Mouse (Mus musculus) kidney, postnatal 25 days (tissue): ENCODE data around the gene Gzmk.

Experiments
- DNase-seq, 2 experiments: peaks; one replicate each; pipeline ENCODE4 v3.0.0; 2021; ENCODE audit warnings: mixed read lengths in 2 of 2

Gzmk gene

DNA sequence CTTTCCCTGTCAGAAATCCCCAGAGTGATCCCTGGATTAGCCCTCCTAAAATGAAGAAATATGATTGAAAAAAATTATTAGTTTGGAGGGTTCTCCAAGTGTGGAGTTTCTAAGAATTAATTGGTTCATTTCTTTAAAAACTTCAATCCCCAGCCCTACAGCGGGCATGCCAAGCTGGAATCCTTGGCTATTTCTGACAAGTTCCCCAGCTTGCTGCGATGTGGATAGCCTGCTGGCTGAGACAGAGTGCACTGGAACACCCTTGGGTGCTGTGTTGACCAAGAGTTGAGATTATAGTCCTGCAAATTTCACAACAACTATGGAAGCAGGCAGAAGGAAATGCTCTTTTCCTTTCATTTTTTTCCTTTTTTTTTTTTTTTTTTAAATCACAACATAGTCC, 24.1 kb downstream of the Gzmk start:
- no peak for DNase-seq

DNA sequence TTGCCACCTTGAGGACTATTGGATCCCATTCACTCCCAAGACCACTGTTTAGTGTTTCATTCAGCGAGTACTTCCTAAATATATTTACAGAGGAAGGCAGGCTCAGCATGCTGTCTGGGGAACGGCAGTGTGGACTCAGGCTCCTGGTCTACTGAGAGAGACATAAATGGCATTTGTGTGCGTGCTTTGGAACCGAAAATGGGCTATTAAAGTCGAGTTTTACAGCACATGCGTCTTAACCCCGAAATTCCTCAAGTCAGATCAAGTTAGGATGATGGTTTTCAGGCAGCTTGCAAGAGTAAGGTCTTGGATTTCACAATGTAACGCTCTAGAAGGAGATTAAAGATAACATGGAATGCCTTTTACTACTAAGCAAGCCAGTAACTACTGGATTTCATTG, 25.0 kb downstream of the Gzmk start:
- DNase-seq, result no peak

DNA sequence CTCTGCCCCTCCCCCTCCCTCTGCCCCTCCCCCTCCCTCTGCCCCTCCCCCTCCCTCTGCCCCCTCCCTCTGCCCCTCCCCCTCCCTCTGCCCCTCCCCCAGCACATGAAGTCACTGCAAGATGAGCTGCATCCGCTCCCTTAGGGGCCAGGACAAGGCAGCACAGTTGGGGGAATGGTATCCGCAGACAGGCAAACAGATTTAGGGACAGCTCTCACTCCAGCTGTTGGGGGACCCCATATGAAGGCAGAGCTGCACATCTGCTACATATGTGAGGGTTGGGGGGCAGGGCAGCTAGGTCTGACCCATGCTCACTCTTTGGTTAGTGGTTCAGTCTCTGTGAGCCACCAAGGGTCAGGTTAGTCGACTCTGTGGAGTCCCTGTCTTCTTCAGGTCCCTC, 26.4 kb downstream of the Gzmk start:
- no peak for DNase-seq

DNA sequence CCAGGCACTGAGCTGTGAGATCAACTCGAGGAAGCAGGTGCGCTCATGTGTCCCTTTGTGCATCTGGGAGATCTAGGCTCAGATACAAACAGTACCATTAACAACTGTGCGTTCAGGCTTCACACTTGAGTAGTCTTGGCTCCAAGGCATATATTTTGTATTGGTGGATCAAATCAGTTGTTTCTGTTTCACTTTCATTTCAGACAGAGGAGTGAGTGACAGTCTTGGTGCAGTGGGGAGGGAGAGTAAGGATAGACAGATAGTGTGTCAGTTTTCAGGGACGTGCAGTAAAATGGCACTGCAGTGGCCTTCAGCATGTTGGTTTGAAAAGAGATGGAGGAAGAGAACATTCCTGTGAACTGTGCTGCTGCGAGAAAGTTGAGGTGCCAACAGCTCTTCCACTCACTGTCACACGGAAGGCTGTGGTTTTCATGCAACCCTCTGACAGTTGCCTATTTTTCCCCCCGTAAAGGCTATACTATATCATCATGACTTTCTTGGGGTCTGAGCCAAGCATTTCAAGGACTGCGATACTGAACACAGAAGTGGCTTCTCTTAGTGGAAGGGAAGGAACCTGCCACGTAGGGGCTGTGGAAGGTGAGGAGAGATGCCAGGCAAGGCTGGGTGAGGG, 27.7 kb downstream of the Gzmk start:
- DNase-seq, result no peak

DNA sequence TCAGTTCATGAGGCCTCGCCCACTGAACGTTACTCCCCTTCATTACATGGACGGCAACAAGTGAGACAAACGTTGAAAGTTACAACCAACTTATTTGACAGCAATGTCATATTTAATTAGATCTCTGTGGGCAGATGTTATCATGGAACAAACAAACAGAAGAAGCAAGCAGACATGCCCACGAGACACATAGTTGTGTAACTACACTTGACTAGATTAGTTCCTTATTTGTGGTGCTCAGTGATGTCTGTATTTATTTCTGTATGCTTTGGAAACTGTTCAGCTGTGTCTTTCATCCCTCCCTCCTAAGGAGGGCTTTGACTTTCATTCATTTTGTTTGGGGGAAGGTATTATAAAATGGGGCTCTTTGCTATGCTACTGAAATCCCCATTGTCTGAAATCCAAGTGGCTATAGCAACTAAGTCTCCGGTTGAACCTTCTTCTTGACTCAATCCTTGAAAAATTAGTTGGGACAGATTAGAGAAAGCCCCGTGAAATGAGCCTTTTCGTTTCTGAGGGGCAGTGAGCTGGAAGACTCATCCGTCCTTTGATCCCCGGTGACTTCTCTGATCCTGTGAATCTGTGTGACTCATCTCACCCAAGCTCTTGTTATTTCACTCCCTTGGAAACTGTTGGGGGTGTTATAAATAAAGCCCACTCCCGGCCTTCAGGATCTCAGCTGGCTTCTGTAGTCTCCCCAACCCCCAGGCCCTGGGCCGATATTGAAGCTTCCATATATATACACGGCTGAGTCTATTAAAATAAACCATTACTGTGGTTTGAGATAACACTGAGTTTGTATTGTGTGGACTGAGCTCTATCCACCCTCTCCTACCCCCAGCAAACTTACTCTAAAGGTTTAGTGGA, 28.7 kb downstream of the Gzmk start:
- no peak for DNase-seq

DNA sequence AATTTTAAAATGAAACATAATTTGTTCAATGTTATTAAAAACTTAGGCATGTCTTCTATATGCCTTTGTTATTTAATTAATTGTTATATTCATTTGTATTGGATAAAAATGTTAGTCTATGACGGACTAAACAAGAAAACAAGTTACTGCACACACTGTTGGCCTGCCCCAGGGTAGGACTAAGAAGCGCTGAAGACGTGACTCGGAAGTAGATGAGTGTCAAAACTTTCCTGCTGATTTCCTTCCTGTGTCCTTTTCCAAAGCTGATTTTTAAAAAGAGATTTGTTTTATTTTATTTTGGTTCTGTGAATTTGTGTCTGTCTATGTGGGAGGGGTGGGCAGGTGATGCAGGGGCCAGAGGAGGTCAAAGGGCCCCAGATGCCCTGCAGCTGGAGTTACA, 42.0 kb downstream of the Gzmk start:
- no peak for DNase-seq

DNA sequence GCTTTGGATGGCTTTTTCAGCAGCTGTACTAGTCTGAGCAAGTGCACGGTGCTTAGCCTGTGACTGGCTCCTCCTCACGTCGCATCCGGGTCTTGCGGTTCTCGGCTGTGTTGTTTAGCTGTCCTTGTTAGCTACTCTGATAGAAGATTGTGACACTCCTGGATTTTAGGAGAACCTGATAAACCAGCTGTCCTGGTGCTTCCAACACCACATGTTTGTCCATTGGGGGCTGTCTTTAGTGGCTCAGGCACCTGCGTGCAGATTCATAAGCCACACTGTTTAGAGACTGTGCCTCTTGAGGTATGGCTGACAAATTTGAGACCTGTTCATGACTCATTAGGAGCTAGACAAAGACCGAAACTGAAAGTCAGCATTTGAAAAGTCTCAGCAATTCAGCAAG, 42.4 kb downstream of the Gzmk start:
- DNase-seq, result no peak

DNA sequence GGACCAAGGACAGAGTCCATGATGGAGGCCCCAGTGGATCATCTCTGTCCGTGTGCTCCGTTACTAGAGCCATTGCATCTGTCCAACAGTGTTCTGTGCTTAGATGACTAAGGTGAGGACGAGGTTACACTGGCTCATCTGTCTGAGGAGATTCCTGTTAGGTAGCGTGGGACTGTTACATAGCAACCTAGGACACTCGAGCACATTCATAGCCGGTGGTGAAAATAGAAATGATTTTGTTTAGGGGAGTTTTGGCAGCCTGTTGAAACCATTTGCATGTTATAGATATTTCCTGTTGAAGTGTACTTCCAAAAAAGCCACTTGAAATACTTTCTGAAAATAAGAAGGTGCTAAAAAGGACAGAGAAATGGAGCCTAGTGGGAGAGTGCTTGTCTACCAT, 51.5 kb downstream of the Gzmk start:
- DNase-seq, result no peak

DNA sequence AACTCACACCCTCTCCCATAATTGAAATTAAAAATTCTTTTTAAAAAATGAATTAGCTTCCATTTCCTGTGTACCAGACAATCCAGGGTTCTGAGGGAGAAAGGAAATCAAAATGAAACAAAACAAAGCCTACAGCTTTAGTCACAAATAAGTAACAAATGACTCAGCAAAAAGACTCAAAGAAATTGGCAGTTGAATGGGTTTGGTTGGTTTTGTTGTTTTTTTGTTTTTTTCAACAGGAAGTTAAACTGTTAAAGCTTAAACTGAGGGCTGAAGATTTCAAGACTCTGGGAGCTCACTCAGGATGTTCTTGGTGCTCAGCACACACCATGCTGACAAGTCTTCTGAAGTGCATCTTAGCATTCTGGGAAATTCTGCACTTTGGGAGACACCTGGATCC, 55.5 kb downstream of the Gzmk start:
- no peak for DNase-seq

DNA sequence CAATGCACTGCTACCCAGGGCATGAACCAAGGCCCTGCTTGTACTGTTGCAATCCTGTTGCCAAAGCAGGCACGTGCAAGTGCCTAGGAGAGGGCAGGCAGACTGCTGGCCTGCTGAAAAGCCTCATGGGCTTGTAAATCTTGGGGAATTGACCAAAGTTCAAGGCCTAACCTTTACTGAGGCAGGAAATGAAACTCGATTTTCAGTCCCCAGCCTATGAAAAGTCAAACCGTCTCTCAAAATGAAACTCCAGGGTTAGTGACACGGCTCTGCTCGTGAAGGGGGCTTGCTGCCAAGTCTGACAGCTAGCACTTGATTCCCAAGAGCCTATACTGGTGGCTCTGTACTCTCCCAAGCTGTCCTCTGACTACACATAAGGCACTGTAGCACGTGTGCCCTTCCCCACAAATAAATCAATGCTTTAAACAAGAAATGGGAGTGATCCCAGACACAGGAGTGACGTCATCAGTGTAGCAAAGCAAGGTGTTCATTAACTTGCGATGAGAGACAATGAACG, 57.6 kb downstream of the Gzmk start:
- peak in 1 of 2 experiments; percentile 3 for DNase-seq

DNA sequence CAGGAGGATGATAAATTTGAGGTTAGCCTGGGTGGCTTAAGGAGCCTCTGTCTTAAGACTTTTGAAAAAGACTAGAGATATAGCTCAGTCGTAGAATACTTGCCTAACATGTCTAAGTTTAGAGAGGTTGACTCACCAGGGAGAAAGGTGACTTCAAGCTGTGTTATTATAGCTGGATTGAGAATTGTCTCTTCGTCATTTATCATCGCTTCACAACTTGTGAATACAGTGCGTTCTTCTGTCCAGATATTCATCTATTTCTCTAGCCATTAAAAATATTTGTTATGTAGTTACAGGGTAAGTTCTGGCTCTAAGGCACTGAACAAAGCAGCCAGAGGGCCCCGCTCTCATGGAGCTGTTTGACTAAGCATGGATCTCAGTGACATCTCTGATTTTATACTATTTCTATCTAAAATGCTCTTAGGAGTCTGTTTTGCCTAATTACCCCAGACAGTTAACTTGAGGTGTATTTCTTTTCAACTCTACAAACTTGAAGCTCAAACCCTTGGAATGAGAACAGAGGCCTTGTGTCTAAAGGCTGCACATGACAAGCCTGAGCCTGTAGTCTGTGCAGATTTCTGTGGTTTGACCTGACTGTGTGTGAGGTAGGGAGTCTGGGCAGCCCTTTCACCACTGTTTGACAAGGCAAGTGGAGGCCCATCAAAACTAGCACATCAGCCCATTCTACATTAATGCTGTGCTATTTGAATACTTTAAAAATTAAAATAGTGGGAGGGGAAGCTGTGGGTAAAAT, 61.3 kb downstream of the Gzmk start:
- DNase-seq, result no peak

DNA sequence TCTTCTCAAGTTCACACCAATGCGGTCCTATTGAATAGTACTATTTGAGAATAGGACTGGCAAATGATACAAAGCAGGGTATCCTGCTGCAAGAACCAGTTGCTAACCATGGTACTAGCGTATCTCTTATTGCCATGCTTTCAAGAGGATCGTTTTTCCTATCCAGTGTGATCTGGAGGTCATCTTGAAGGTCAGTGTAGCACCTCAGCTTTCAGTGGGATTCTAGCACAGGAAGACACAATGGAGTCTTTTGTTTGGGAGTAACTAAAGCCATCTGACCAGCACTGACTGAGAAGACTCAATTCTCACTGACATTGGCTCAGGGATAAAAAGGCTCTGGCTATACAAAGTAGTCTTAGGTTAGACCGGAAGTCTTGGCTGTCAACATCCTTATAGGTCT, 74.2 kb downstream of the Gzmk start:
- no peak for DNase-seq

DNA sequence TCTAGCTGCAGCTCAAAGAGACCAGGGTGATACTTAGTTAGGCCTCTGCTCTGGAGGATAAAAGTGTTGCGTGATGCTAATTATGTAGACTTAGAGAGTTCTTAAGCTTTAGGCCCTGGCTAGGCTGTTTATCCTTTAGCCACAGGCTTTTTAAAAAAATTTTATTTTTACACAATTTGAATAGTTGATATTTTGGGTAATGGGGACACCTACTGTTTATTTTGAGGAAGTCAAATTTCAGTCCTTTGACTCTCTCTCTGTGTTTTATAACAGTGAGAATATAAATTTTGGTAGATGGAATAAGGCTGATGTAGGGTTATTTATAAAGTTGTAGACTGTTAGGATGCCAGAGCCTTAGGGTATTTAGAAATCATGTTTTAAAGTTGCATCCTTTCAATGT, 86.1 kb downstream of the Gzmk start:
- DNase-seq, result no peak

DNA sequence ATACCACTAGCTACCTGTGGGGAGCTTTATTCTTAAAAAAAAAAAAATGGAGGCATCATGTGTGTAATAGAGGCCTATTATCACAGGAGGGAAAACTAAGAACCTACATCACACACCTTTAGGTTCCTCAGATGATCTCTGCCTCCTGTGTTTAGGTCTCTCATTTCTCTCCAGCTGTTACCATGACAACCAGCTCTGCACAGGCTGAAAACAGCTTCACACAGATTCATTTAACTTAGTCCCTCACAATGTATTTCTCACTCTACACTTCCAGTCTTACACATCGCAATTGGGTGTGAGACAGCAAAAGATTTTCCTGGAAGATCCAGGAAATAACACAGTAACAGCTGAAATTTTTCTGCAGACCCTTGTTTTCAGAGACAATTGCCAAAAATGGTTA, 95.7 kb downstream of the Gzmk start:
- DNase-seq, result no peak
